Mouse (Mus musculus) midbrain, embryonic 11.5 days (tissue): ENCODE data around the gene Gstm3. TPM values are rescaled to one million over a fixed set of nuclear protein-coding genes. Genes with fewer than 3 reads are reported as not detected.
"Not testable (repeated sequence)": the region's sequence is repeated elsewhere in the genome, so short reads cannot be mapped to it uniquely, and the experiment has no call there.

ENCODE experiments used
- ATAC-seq: fragments of 200-750 bp; cut with Nextera tagmentation; 2 replicates; pipeline ENCODE4 v1.8.0; 2017; ENCODE audit warnings: moderate TSS enrichment, moderate library complexity; ENCODE audit not compliant: low FRiP score
- DNase-seq: peaks from one replicate; pipeline ENCODE4 v3.0.0; 2015; ENCODE audit warnings: low spot score; ENCODE audit errors: missing footprints
- H3K27ac ChIP-seq: fragments of 300-500 bp; sonication (generic); 2 replicates; pipeline ENCODE4 v1.5.1; 2014; ENCODE audit warnings: low read depth, low read length
- H3K27me3 ChIP-seq: fragments of 300-500 bp; sonication (generic); 2 replicates; pipeline ENCODE4 v1.6.1; 2014; ENCODE audit warnings: mild to moderate bottlenecking, low read length, moderate library complexity, mixed read lengths; ENCODE audit not compliant: control insufficient read depth, insufficient read depth
- H3K36me3 ChIP-seq: fragments of 300-500 bp; sonication (generic); 2 replicates; pipeline ENCODE4 v1.6.1; 2014; ENCODE audit warnings: mild to moderate bottlenecking, low read length, moderate library complexity, mixed read lengths; ENCODE audit not compliant: control insufficient read depth, insufficient read depth
- H3K4me1 ChIP-seq: fragments of 300-500 bp; sonication (generic); 2 replicates; pipeline ENCODE4 v1.6.1; 2014; ENCODE audit warnings: low read length; ENCODE audit not compliant: control insufficient read depth, insufficient read depth
- H3K4me2 ChIP-seq: fragments of 300-500 bp; sonication (generic); 2 replicates; pipeline ENCODE4 v1.6.1; 2014; ENCODE audit warnings: mild to moderate bottlenecking, moderate library complexity
- H3K4me3 ChIP-seq: fragments of 300-500 bp; sonication (generic); 2 replicates; pipeline ENCODE4 v1.5.1; 2014; ENCODE audit warnings: low read depth, low read length
- H3K9ac ChIP-seq: fragments of 300-500 bp; sonication (generic); 2 replicates; pipeline ENCODE4 v1.6.1; 2014; ENCODE audit warnings: low read length
- H3K9me3 ChIP-seq: fragments of 300-500 bp; sonication (generic); 2 replicates; pipeline ENCODE4 v1.6.1; 2016; ENCODE audit warnings: low read length; ENCODE audit not compliant: control insufficient read depth
- WGBS: fragments of 180-500 bp; shearing (Covaris S2); extraction: QIAGEN DNeasy Blood & Tissue Kit; methylation state at CpG from one replicate; pipeline ENCODE4 v1.1.7; 2014; 5-methylcytosine and 5-hydroxymethylcytosine counted together
- polyA plus RNA-seq: library from polyadenylated mRNA; unstranded; fragments of >200 nt; fragmentation: Nextera tagmentation; extraction: Ambion mirVana; gene quantifications from 2 replicates; pipeline ENCODE4 v1.2.1, GENCODE M21; 2014

Gstm3 gene
- polyA plus RNA-seq, 1 experiment from 2014 or later, result not detected

DNA sequence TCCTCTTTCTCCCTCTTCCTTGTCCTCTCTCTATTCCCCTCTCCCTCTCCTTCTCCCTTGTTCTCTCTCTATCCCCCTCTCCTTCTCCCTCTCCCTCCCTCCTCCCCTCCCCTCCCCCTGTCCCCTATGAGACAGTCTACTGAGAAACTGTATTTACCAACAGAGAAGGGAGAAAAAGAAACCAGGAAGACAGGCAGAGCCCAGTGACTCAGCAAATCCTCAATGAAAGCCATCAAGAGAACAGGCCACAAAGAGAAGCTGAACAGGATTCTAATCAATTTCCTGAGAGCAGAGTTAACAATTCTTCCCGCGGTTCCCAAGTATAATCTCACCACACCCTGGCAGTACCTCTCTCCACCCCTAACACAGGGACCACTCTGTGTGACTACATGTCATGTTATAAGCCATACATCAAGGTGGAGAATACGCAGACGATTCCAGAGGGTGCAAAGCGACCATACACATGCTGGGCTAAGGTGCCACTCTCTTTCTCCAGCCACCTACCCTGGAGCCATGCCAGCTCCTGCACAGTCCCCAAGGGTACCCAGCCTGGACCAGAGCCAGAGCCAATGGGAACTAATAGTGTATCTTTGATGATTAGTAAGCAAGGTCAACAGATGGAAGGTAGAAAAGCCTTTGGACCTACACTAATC, 4.3 kb downstream of the Gstm3 start:
- no peak overlapping the region for H3K4me3 ChIP-seq
- H3K27ac ChIP-seq, result no peak overlapping the region
- H3K27me3 ChIP-seq, result no peaks in the 10 kb centered on the region
- no peak overlapping the region for H3K4me2 ChIP-seq
- ATAC-seq (no peak), DNase-seq (peak; percentile 73)
- WGBS, result 62% methylated on average over 5 of the region's 5 CpGs
- no peak overlapping the region for H3K9ac ChIP-seq
- H3K4me1 ChIP-seq, result no peaks in the 10 kb centered on the region; the same call in 1 of the 2 replicates
- no peaks in the 10 kb centered on the region for H3K36me3 ChIP-seq
- H3K9me3 ChIP-seq, result no peaks in the 10 kb centered on the region

DNA sequence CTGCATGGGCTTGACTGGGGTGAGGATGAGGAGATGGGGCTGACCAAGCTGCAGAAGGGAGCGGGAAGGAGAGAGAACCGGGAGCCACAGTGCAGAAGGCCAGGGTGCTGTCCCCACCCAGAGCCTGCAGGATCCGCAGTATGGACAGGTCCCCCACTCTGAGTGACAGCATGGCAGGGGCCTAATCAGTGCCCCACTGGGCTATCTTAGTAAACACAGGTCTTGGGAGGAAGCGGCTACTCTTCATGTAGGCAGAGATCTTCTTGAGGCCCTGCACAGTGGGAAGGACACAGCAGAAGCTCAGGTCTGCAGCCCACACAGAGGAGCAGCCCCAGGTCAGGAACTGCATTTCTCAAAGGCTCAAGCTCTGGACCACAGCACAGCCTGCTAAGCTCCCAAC, 5.1 kb downstream of the Gstm3 start:
- H3K27me3 ChIP-seq, result no peaks in the 10 kb centered on the region
- DNase-seq (peak; percentile 73), ATAC-seq (no peak)
- WGBS, result 80% methylated on average over 4 of the region's 4 CpGs
- H3K27ac ChIP-seq, result no peak overlapping the region
- H3K4me3 ChIP-seq, result no peak overlapping the region
- no peak overlapping the region for H3K9ac ChIP-seq
- H3K4me2 ChIP-seq, result no peak overlapping the region
- no peaks in the 10 kb centered on the region for H3K9me3 ChIP-seq
- no peaks in the 10 kb centered on the region for H3K36me3 ChIP-seq
- H3K4me1 ChIP-seq, result no peaks in the 10 kb centered on the region; the same call in 1 of the 2 replicates

DNA sequence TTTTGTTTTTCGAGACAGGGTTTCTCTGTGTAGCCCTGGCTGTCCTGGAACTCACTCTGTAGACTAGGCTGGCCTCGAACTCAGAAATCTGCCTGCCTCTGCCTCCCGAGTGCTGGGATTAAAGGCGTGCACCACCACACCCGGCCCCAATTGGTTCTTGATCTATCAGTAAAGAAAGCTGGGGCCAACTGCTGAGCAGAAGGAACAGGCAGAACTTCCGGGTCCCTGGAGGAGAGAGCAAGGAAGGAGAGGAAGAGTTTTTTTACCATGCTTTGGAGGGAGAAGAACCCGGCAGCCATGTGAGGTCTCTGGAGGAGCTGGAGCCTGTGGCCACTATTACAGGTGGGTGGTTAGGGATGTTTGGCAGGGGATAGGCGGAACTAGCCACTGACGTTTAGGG, 13.8 kb downstream of the Gstm3 start:
- not testable (repeated sequence) for ATAC-seq, H3K4me3 ChIP-seq, H3K36me3 ChIP-seq, DNase-seq, H3K27ac ChIP-seq, H3K9ac ChIP-seq, H3K27me3 ChIP-seq, H3K4me1 ChIP-seq, H3K4me2 ChIP-seq, H3K9me3 ChIP-seq
- 90% methylated on average over 9 of the region's 9 CpGs for WGBS

DNA sequence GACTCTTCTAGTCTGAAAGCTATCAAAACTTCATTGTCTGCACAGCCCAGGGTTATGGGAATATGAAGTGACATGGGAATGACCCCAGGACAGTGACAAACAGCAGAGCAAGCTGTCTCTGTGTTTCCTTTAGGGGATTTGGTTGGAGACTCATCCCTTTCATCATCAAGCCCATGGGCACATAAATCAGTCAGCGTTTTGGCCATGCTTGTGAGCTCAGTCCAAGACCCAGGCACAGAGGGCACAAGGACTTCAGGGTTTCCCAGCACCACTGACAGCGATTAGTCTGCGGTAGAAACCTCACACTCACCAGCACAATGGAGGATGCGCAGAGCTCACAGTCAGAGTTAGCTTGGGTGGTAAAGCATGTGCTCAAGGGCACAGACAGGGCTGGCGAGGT, 15.2 kb downstream of the Gstm3 start:
- ATAC-seq, result no peak
- Histone ChIP-seq H3K27me3 (no peaks in the 10 kb centered on the region), H3K9me3 (no peaks in the 10 kb centered on the region), H3K4me1 (no peaks in the 10 kb centered on the region), H3K27ac (no peak overlapping the region), H3K4me3 (no peak overlapping the region), H3K36me3 (no peaks in the 10 kb centered on the region), H3K4me2 (no peak overlapping the region), H3K9ac (no peak overlapping the region)
- 85% methylated on average over 5 of the region's 5 CpGs for WGBS
- DNase-seq, result no peak

DNA sequence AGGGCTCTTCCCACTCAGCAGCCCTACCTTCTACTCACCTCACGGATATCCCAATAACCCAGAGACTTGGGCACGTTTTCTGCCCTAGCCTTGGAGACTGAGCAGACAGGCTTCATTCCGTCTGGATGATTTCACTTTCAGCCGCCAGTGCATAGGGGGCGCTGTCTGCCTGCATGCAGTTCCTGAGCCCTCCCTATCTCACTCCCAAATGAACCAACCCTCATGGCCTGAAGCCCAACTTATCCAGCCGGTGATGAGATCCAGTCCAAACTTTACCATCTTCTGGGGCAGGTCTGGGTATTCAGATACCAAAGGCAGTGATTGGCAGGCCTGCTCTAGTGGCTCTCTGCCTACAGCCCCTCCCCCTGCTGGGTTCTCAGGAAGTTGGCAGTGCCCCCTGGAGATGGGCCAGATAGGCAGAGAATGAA, 15.7 kb downstream of the Gstm3 start:
- H3K4me1 ChIP-seq, result no peaks in the 10 kb centered on the region
- DNase-seq (peak; percentile 88), ATAC-seq (no peak)
- no peak overlapping the region for H3K27ac ChIP-seq
- no peak overlapping the region for H3K4me2 ChIP-seq
- no peaks in the 10 kb centered on the region for H3K36me3 ChIP-seq
- H3K9ac ChIP-seq, result no peak overlapping the region
- no peak overlapping the region for H3K4me3 ChIP-seq
- no peaks in the 10 kb centered on the region for H3K9me3 ChIP-seq
- no peaks in the 10 kb centered on the region for H3K27me3 ChIP-seq
- WGBS, result 18% methylated on average over 6 of the region's 6 CpGs

DNA sequence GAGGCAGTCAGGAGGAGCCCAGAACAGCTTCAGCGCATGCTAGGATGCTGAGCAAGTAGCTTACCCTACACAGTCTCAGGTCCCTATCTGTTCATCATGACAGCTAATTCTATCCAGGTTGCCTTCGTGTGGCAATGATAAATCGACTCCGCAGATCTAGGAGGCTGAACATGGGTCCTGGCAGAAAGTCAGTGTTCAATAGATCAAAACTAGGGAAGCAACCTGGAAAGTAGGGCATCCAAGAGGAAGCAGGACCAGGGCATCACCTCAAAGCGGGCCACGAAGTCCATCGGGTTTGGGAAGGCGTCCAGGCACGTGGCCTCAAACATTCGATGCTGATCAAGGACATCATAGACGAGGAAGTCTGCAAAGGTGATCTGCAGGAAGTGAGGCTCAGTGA, 18.6 kb downstream of the Gstm3 start:
- H3K9me3 ChIP-seq, result no peaks in the 10 kb centered on the region
- no peak overlapping the region for H3K27ac ChIP-seq
- no peaks in the 10 kb centered on the region for H3K36me3 ChIP-seq
- H3K9ac ChIP-seq, result no peak overlapping the region
- H3K4me2 ChIP-seq, result no peak overlapping the region
- DNase-seq (no peak), ATAC-seq (no peak)
- 85% methylated on average over 11 of the region's 11 CpGs for WGBS
- H3K4me1 ChIP-seq, result no peaks in the 10 kb centered on the region
- no peak overlapping the region for H3K4me3 ChIP-seq
- H3K27me3 ChIP-seq, result no peaks in the 10 kb centered on the region

DNA sequence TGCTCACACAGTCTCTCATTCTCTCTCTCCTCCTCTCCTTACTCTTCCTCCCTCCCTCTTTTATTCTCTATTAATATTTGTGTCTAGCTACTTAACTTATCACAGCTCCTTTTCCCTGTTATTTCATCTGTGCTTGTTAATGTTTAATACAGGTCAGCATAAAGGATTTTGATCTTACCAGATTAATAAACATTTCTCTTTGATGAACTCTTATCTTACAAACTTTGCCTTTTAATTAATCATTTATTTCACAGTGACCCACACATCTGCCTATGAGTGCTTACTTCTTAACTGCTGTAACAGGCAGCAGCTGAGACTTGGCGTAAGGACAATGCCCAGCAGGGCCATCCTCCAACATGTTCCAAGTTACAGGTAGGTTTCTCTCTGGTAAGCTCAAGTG, 19.6 kb downstream of the Gstm3 start:
- not testable (repeated sequence) for H3K9me3 ChIP-seq, H3K27ac ChIP-seq, ATAC-seq, H3K4me3 ChIP-seq, H3K4me1 ChIP-seq, DNase-seq, H3K4me2 ChIP-seq, H3K9ac ChIP-seq, H3K36me3 ChIP-seq, H3K27me3 ChIP-seq
- WGBS, result 95% methylated on average over 1 of the region's 1 CpGs

DNA sequence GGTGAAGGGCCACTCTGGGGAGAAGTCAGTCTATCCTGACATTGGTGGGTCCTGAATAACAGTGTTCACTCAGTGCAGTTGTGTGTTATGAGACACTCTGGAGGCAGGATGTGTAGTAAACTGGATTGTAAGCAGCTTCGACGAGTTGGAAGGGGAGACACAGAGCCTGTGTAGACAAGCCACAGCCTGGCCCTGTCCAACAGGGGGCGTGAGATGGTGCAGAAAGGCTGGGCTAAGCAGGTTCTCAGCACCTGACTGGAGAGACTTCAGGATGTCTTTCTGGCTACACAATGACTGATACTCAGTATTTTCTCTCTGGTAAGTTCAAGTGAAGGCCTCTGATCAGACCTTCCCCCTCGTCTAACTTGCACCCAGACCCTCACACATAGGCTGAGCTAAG, 23.4 kb downstream of the Gstm3 start:
- no peak for ATAC-seq
- H3K36me3 ChIP-seq, result no peaks in the 10 kb centered on the region
- no peak overlapping the region for H3K4me2 ChIP-seq
- no peak overlapping the region for H3K9ac ChIP-seq
- no peak overlapping the region for H3K4me3 ChIP-seq
- no peaks in the 10 kb centered on the region; the same call in 1 of the 2 replicates for H3K4me1 ChIP-seq
- H3K27me3 ChIP-seq, result no peaks in the 10 kb centered on the region
- 52% methylated on average over 4 of the region's 4 CpGs for WGBS
- peak; percentile 44 for DNase-seq
- H3K27ac ChIP-seq, result no peak overlapping the region
- H3K9me3 ChIP-seq, result no peaks in the 10 kb centered on the region

DNA sequence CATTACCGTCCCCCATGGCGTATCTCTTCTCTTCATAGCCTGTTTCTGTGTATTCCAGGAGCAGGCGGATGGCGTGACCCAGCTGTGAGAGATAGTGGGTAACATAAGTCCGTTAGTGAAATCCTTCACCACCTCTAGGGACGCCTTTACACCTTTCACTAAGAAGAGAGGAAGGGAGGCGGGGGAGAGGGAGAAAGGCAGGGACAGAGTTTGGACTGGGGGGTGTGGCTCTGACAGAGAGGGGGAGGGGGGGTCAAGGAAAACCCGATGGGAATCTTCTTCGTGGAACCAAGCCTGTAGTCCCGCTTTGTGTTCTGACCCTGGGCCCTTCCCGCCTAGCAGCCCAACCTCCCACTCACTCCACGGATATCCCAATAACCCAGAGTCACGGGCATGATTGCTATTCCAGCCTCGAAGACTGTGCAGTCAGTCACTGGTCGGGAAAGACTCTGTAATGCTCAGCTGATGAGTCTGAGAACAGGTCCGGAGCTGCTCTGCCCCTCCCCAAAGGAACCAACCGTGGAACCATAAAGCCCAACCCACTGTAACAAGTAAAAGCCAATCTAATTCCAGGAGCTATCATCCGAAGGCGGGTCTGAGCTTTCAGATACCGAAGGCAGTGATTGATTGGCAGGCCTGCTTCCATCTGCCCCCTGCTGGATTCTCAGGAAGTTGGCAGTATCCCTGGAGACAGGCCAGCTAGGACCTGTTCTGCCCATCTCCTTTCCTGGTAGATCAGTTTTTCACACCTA, 25.7 kb downstream of the Gstm3 start, which contains the start of gene Gstm6:
Gene Gstm6 (minus strand): TSS at position 511 of the 752 bp plus-strand sequence.
- DNase-seq (no peak), ATAC-seq (peak; percentile 86)
- no peak within 1 kb of the TSS for H3K27ac ChIP-seq
- peak within 1 kb of the TSS; percentile 54 for H3K9ac ChIP-seq
- H3K36me3 ChIP-seq, result no peaks in the 10 kb centered on the region
- 17% methylated on average over 19 of the region's 20 CpGs for WGBS
- no peaks in the 10 kb centered on the region for H3K27me3 ChIP-seq
- H3K9me3 ChIP-seq, result no peaks in the 10 kb centered on the region
- H3K4me3 ChIP-seq, result peak within 1 kb of the TSS; percentile 25
- H3K4me1 ChIP-seq, result no peaks in the 10 kb centered on the region; the same call in 1 of the 2 replicates
- peak within 1 kb of the TSS; percentile 49 for H3K4me2 ChIP-seq
